Mouse (Mus musculus) heart, adult 2 months (tissue): ENCODE results near the gene Ucp1.

Experiments used
- CTCF ChIP-seq: fragments of 200-600 bp; IDR thresholded peaks from 2 replicates; pipeline ENCODE4 v1.8.1; 2022; ENCODE audit warnings: antibody characterized with exemption, mild to moderate bottlenecking, moderate library complexity
- POLR2A ChIP-seq: fragments of 200-500 bp; IDR thresholded peaks from 2 replicates; pipeline ENCODE4 v1.6.1; 2011; ENCODE audit warnings: mild to moderate bottlenecking, low read depth, low read length, control low read depth; ENCODE audit not compliant: insufficient read depth

GRCm38 (mm10) chr8:83300135-83300534 lies 10.0 kb downstream of the Ucp1 start:
- TF ChIP-seq CTCF (peak; percentile 59), POLR2A (no peak)
